Mouse (Mus musculus): ENCODE measurements around the gene Olfr922. TPM values are rescaled to one million over a fixed set of nuclear protein-coding genes. Genes with fewer than 3 reads are reported as not detected.

Gene Olfr922
- polyA plus RNA-seq (2012; fragmentation: generic; extraction: Trizol): not detected
- long read RNA-seq, experiment 1: 0 reads
- long read RNA-seq, experiment 2: 0 reads

DNA sequence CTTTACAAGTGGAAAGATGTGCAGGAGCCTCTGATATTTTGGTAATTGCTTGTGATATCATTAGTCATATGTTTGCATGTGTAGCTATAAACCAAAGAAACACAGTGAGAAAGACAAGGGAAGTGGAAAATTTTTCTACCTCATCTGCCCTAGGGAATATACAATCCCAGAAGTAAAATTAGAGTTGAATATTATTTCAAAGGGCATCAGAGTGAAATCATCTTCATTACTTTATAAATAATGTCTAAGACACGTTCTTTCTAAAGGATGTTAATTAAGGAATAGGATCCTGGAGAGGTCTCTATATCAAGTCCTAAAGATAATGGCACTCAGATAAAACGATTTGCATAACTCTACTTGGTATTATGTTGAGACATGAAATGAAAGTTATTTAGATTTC, at the start of gene Olfr922:
TSS of gene Olfr922 (plus strand) at position 301 of the 400 bp plus-strand sequence.
- H3K79me2 ChIP-seq (ENCODE audit: control insufficient read depth, insufficient read depth): no peaks in the 10 kb centered on the region
- H3K79me3 ChIP-seq (ENCODE audit: low read depth): no peaks in the 10 kb centered on the region
- no peak for TF ChIP-seq MYOD1 (IDR thresholded peaks at IDR 0.05; ENCODE audit: control insufficient read depth, insufficient read length, low read depth)
- TF ChIP-seq MAX (IDR thresholded peaks at IDR 0.05): no peak
- TF ChIP-seq FOSL1 (IDR thresholded peaks at IDR 0.05; ENCODE audit: insufficient read depth, low read length, poor library complexity, severe bottlenecking): no peak
- no peak for TF ChIP-seq MYOG (IDR thresholded peaks at IDR 0.05; ENCODE audit: control insufficient read depth, extremely low read depth, insufficient read length)
- TF ChIP-seq CTCF (IDR thresholded peaks at IDR 0.05; ENCODE audit: control insufficient read depth, insufficient read depth, insufficient read length): no peak
- no peak for TF ChIP-seq USF1 (IDR thresholded peaks at IDR 0.05; ENCODE audit: low read depth)
- no peak for TF ChIP-seq CEBPB (IDR thresholded peaks at IDR 0.05; ENCODE audit: low read depth)
- no peaks in the 10 kb centered on the region for H3K36me3 ChIP-seq (ENCODE audit: control insufficient read depth, insufficient read depth)
- H3K4me3 ChIP-seq (ENCODE audit: insufficient read depth, poor library complexity, severe bottlenecking): no peak within 1 kb of the TSS
- H3K27me3 ChIP-seq (ENCODE audit: control insufficient read depth, insufficient read depth, insufficient read length): no peaks in the 10 kb centered on the region
- H3ac ChIP-seq (ENCODE audit: control insufficient read depth, insufficient read length, low read depth): no peak within 1 kb of the TSS

DNA sequence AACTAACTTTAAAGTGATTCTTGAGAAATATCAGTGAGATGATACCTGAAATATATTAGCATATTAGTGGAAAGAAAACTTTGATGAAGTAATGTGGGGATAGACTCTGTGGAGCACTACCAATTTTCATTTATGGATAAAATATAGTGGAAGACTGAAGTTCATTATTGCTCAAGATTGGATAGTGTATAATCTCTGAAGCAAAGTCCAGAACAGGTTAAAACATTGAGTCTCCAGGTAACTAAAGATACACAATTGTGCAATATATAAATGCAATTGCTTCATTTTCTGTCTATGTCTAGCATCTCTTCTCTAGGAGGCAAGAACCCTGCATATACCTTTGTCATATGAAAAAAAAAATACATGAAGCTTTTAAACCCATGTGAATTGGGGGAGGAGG, 41.6 kb upstream of the Olfr922 start, which contains the start of gene Olfr921:
TSS of gene Olfr921 (plus strand) at position 301 of the 400 bp plus-strand sequence.
- H3K79me3 ChIP-seq (ENCODE audit: low read depth): no peaks in the 10 kb centered on the region
- H3K36me3 ChIP-seq (ENCODE audit: control insufficient read depth, insufficient read depth): no peaks in the 10 kb centered on the region
- no peaks in the 10 kb centered on the region for H3K79me2 ChIP-seq (ENCODE audit: control insufficient read depth, insufficient read depth)
- H3K27me3 ChIP-seq (ENCODE audit: control insufficient read depth, insufficient read depth, insufficient read length): no peaks in the 10 kb centered on the region
- TF ChIP-seq CTCF (IDR thresholded peaks at IDR 0.05; ENCODE audit: control insufficient read depth, insufficient read depth, insufficient read length): no peak
- TF ChIP-seq MAX (IDR thresholded peaks at IDR 0.05): no peak
- TF ChIP-seq USF1 (IDR thresholded peaks at IDR 0.05; ENCODE audit: low read depth): no peak
- no peak for TF ChIP-seq FOSL1 (IDR thresholded peaks at IDR 0.05; ENCODE audit: insufficient read depth, low read length, poor library complexity, severe bottlenecking)
- TF ChIP-seq MYOG (IDR thresholded peaks at IDR 0.05; ENCODE audit: control insufficient read depth, extremely low read depth, insufficient read length): no peak
- no peak for TF ChIP-seq CEBPB (IDR thresholded peaks at IDR 0.05; ENCODE audit: low read depth)
- no peak for TF ChIP-seq MYOD1 (IDR thresholded peaks at IDR 0.05; ENCODE audit: control insufficient read depth, insufficient read length, low read depth)
- H3K4me3 ChIP-seq (ENCODE audit: insufficient read depth, poor library complexity, severe bottlenecking): no peak within 1 kb of the TSS
- no peak within 1 kb of the TSS for H3ac ChIP-seq (ENCODE audit: control insufficient read depth, insufficient read length, low read depth)

- Histone ChIP-seq H3K27me3 (ENCODE audit: control insufficient read depth, insufficient read depth, insufficient read length) (no peaks in the 10 kb centered on the region), H3K79me2 (ENCODE audit: control insufficient read depth, insufficient read depth) (no peaks in the 10 kb centered on the region), H3ac (ENCODE audit: control insufficient read depth, insufficient read length, low read depth) (no peak overlapping the region), H3K4me3 (ENCODE audit: insufficient read depth, poor library complexity, severe bottlenecking) (no peak overlapping the region), H3K79me3 (ENCODE audit: low read depth) (no peaks in the 10 kb centered on the region), H3K36me3 (ENCODE audit: control insufficient read depth, insufficient read depth) (no peaks in the 10 kb centered on the region)
- TF ChIP-seq CEBPB (IDR thresholded peaks at IDR 0.05; ENCODE audit: low read depth) (no peak), FOSL1 (IDR thresholded peaks at IDR 0.05; ENCODE audit: insufficient read depth, low read length, poor library complexity, severe bottlenecking) (no peak), MYOG (IDR thresholded peaks at IDR 0.05; ENCODE audit: control insufficient read depth, extremely low read depth, insufficient read length) (no peak), USF1 (IDR thresholded peaks at IDR 0.05; ENCODE audit: low read depth) (no peak), MYOD1 (IDR thresholded peaks at IDR 0.05; ENCODE audit: control insufficient read depth, insufficient read length, low read depth) (no peak), MAX (IDR thresholded peaks at IDR 0.05) (no peak), CTCF (IDR thresholded peaks at IDR 0.05; ENCODE audit: control insufficient read depth, insufficient read depth, insufficient read length) (no peak)
These were observed 21.7 kb upstream of the Olfr922 start for GRCm38 (mm10) chr9:38792689-38793088.

DNA sequence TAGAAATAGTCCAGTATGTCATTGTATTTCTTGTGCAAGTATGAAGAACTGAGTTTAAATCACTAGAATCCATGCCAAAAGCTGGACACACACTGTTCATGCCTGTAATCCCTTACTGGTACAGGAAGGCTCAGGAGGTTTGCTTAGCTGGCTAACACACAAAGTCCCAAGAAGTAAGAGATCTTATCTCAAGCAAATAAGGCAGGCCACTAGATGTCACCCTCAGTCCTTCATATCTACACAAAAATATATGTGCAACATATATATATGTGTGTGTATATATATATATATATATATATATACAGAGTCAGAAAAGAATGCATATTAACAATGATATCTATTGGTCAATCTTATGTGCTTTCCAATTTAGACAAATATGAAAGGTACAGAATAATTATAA, 8.7 kb upstream of the Olfr922 start:
- TF ChIP-seq CTCF (IDR thresholded peaks at IDR 0.05; ENCODE audit: control insufficient read depth, insufficient read depth, insufficient read length) (no peak), MYOD1 (IDR thresholded peaks at IDR 0.05; ENCODE audit: control insufficient read depth, insufficient read length, low read depth) (no peak), MAX (IDR thresholded peaks at IDR 0.05) (no peak), FOSL1 (IDR thresholded peaks at IDR 0.05; ENCODE audit: insufficient read depth, low read length, poor library complexity, severe bottlenecking) (no peak), CEBPB (IDR thresholded peaks at IDR 0.05; ENCODE audit: low read depth) (no peak), MYOG (IDR thresholded peaks at IDR 0.05; ENCODE audit: control insufficient read depth, extremely low read depth, insufficient read length) (no peak), USF1 (IDR thresholded peaks at IDR 0.05; ENCODE audit: low read depth) (no peak)
- Histone ChIP-seq H3K79me2 (ENCODE audit: control insufficient read depth, insufficient read depth) (no peaks in the 10 kb centered on the region), H3K4me3 (ENCODE audit: insufficient read depth, poor library complexity, severe bottlenecking) (no peak overlapping the region), H3K27me3 (ENCODE audit: control insufficient read depth, insufficient read depth, insufficient read length) (no peaks in the 10 kb centered on the region), H3K79me3 (ENCODE audit: low read depth) (no peaks in the 10 kb centered on the region), H3ac (ENCODE audit: control insufficient read depth, insufficient read length, low read depth) (no peak overlapping the region), H3K36me3 (ENCODE audit: control insufficient read depth, insufficient read depth) (no peaks in the 10 kb centered on the region)

DNA sequence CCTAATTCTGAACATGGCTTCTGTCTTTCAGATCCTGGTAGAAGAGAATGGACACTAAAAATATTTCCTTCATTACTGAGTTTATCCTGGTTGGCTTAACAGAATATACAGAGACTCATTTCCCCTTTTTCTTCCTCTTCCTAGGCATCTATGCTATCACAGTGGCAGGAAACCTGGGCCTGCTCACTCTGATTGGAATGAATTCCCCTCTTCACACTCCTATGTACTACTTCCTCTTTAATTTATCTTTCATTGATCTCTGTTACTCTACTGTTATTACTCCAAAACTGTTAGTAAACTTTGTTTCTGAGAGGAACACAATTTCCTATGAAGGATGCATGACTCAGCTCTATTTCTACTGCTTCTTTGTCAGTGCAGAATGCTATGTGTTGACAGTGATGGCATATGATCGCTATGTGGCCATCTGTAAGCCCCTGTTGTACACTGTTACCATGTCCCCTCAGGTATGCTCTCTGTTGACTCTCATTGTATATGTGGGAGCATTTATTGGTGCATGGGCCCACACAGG, 1.1 kb downstream of the Olfr922 start:
- no peak overlapping the region for H3K4me3 ChIP-seq (ENCODE audit: insufficient read depth, poor library complexity, severe bottlenecking)
- TF ChIP-seq MYOD1 (IDR thresholded peaks at IDR 0.05; ENCODE audit: control insufficient read depth, insufficient read length, low read depth): no peak
- TF ChIP-seq USF1 (IDR thresholded peaks at IDR 0.05; ENCODE audit: low read depth): no peak
- no peak for TF ChIP-seq MYOG (IDR thresholded peaks at IDR 0.05; ENCODE audit: control insufficient read depth, extremely low read depth, insufficient read length)
- TF ChIP-seq CEBPB (IDR thresholded peaks at IDR 0.05; ENCODE audit: low read depth): no peak
- TF ChIP-seq FOSL1 (IDR thresholded peaks at IDR 0.05; ENCODE audit: insufficient read depth, low read length, poor library complexity, severe bottlenecking): no peak

More for the DNA sequence above, 1.1 kb downstream of the Olfr922 start:
- no peaks in the 10 kb centered on the region for H3K36me3 ChIP-seq (ENCODE audit: control insufficient read depth, insufficient read depth)
- no peaks in the 10 kb centered on the region for H3K79me2 ChIP-seq (ENCODE audit: control insufficient read depth, insufficient read depth)
- H3K27me3 ChIP-seq (ENCODE audit: control insufficient read depth, insufficient read depth, insufficient read length): no peaks in the 10 kb centered on the region
- H3ac ChIP-seq (ENCODE audit: control insufficient read depth, insufficient read length, low read depth): no peak overlapping the region
- H3K79me3 ChIP-seq (ENCODE audit: low read depth): no peaks in the 10 kb centered on the region
